Mouse (Mus musculus): ENCODE measurements at regions not wholly inside any gene's neighbourhood (a gene's known extent, or its start where the extent isn't known, plus 50 kb on each side); places are given as distances from the start of the nearest gene placed in this dataset.

DNA sequence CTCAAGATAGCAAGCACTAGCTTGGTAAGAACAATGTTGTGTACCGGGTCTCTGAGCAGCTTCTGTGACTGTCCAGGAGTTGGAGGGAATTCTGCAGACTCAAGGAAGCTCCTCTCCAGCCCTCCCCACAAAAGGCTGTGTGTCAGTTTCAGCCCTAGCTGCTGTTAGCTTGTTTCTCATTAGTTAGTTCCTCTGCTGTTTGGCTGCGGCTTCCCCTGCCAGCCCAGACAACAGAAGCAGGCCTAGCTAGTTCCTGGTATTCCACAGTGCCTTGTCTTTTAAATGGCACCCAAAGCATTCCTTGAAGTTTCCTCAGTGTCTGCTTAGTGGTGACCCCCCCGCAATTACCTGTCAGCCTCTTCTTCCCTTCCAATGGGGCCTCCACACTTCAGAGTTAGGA, 154.2 kb downstream of the Cetn3 start:
- TF ChIP-seq CTCF (IDR thresholded peaks at IDR 0.05; ENCODE audit: extremely low read depth, insufficient read length, insufficient replicate concordance, low read depth, low read length) = no peak
- TF ChIP-seq POLR2A (IDR thresholded peaks at IDR 0.05; ENCODE audit: low read depth, low read length) = no peak

Measured in small intestine, adult 2 months (tissue).